Mouse (Mus musculus): ENCODE measurements around the gene Mical3. TPM values are rescaled to one million over a fixed set of nuclear protein-coding genes. Genes with fewer than 3 reads are reported as not detected.

The Mical3 gene
- polyA plus RNA-seq, 1 experiment from 2014 or later: 68.8 TPM

- Histone ChIP-seq H3K9ac (replicated peaks; ENCODE audit: low read depth, low read length) (peak overlapping the region; percentile 92), H3K4me1 (ENCODE audit: control insufficient read depth, insufficient read depth, low read length) (peaks cover 16% of the 10 kb centered on the region), H3K27ac (ENCODE audit: low read depth, low read length) (peak overlapping the region; percentile 92), H3K27me3 (ENCODE audit: control insufficient read depth, insufficient read depth, low read length) (no peaks in the 10 kb centered on the region), H3K4me3 (ENCODE audit: low read depth, low read length) (peak overlapping the region; percentile 91), H3K36me3 (ENCODE audit: control insufficient read depth, insufficient read depth, low read length) (no peaks in the 10 kb centered on the region), H3K9me3 (ENCODE audit: control insufficient read depth, low read length) (no peaks in the 10 kb centered on the region), H3K4me2 (ENCODE audit: low read depth, low read length) (peak overlapping the region; percentile 88)
- WGBS: under 1% methylated on average over 41 of the region's 52 CpGs
- ATAC-seq (ENCODE audit: low read depth): peak; percentile 41
These were observed 21.4 kb downstream of the Mical3 start for GRCm38 (mm10) chr6:121109181-121109981.

- ATAC-seq (ENCODE audit: low read depth): no peak
- Histone ChIP-seq H3K4me1 (ENCODE audit: control insufficient read depth, insufficient read depth, low read length) (peaks cover 16% of the 10 kb centered on the region), H3K9ac (replicated peaks; ENCODE audit: low read depth, low read length) (no peak overlapping the region), H3K4me3 (ENCODE audit: low read depth, low read length) (no peak overlapping the region; the same call in 1 of the 2 replicates), H3K36me3 (ENCODE audit: control insufficient read depth, insufficient read depth, low read length) (no peaks in the 10 kb centered on the region), H3K9me3 (ENCODE audit: control insufficient read depth, low read length) (no peaks in the 10 kb centered on the region), H3K27ac (ENCODE audit: low read depth, low read length) (no peak overlapping the region), H3K4me2 (ENCODE audit: low read depth, low read length) (peak overlapping the region; percentile 88; the same call in 1 of the 2 replicates), H3K27me3 (ENCODE audit: control insufficient read depth, insufficient read depth, low read length) (no peaks in the 10 kb centered on the region)
- WGBS: 66% methylated on average over 1 of the region's 1 CpGs
These were observed 22.7 kb downstream of the Mical3 start for GRCm38 (mm10) chr6:121108075-121108474.

- Histone ChIP-seq H3K27me3 (ENCODE audit: control insufficient read depth, insufficient read depth, low read length) (no peaks in the 10 kb centered on the region), H3K4me2 (ENCODE audit: low read depth, low read length) (no peak overlapping the region), H3K36me3 (ENCODE audit: control insufficient read depth, insufficient read depth, low read length) (no peaks in the 10 kb centered on the region), H3K27ac (ENCODE audit: low read depth, low read length) (no peak overlapping the region), H3K9ac (replicated peaks; ENCODE audit: low read depth, low read length) (no peak overlapping the region), H3K4me1 (ENCODE audit: control insufficient read depth, insufficient read depth, low read length) (peaks cover 16% of the 10 kb centered on the region), H3K4me3 (ENCODE audit: low read depth, low read length) (no peak overlapping the region), H3K9me3 (ENCODE audit: control insufficient read depth, low read length) (no peaks in the 10 kb centered on the region)
- ATAC-seq (ENCODE audit: low read depth): no peak
- WGBS: 92% methylated on average over 16 of the region's 16 CpGs
These were observed 23.9 kb downstream of the Mical3 start for GRCm38 (mm10) chr6:121106711-121107405.

- peaks cover 16% of the 10 kb centered on the region for H3K4me1 ChIP-seq (ENCODE audit: control insufficient read depth, insufficient read depth, low read length)
- ATAC-seq (ENCODE audit: low read depth): no peak
These were observed 25.1 kb downstream of the Mical3 start for GRCm38 (mm10) chr6:121105726-121106125.

GRCm38 (mm10) chr6:121103406-121104171 is 27.2 kb downstream of the Mical3 start:
- no peaks in the 10 kb centered on the region for H3K27me3 ChIP-seq (ENCODE audit: control insufficient read depth, insufficient read depth, low read length)
- H3K4me1 ChIP-seq (ENCODE audit: control insufficient read depth, insufficient read depth, low read length): peaks cover 14% of the 10 kb centered on the region
- H3K9ac ChIP-seq (replicated peaks; ENCODE audit: low read depth, low read length): no peak overlapping the region
- no peak overlapping the region for H3K4me3 ChIP-seq (ENCODE audit: low read depth, low read length)
- no peaks in the 10 kb centered on the region for H3K9me3 ChIP-seq (ENCODE audit: control insufficient read depth, low read length)
- no peak overlapping the region for H3K27ac ChIP-seq (ENCODE audit: low read depth, low read length)
- no peak overlapping the region for H3K4me2 ChIP-seq (ENCODE audit: low read depth, low read length)
- H3K36me3 ChIP-seq (ENCODE audit: control insufficient read depth, insufficient read depth, low read length): no peaks in the 10 kb centered on the region
- WGBS: 93% methylated on average over 14 of the region's 14 CpGs
- ATAC-seq (ENCODE audit: low read depth): no peak

More at GRCm38 (mm10) chr6:121105726-121106125, 25.1 kb downstream of the Mical3 start:
- Histone ChIP-seq H3K27ac (ENCODE audit: low read depth, low read length) (no peak overlapping the region), H3K9me3 (ENCODE audit: control insufficient read depth, low read length) (no peaks in the 10 kb centered on the region), H3K4me2 (ENCODE audit: low read depth, low read length) (no peak overlapping the region), H3K9ac (replicated peaks; ENCODE audit: low read depth, low read length) (no peak overlapping the region), H3K27me3 (ENCODE audit: control insufficient read depth, insufficient read depth, low read length) (no peaks in the 10 kb centered on the region), H3K4me3 (ENCODE audit: low read depth, low read length) (no peak overlapping the region), H3K36me3 (ENCODE audit: control insufficient read depth, insufficient read depth, low read length) (no peaks in the 10 kb centered on the region)
- WGBS: 57% methylated on average over 4 of the region's 4 CpGs

- H3K4me3 ChIP-seq (ENCODE audit: low read depth, low read length): no peak overlapping the region
- no peak for ATAC-seq (ENCODE audit: low read depth)
- H3K36me3 ChIP-seq (ENCODE audit: control insufficient read depth, insufficient read depth, low read length): no peaks in the 10 kb centered on the region
- no peak overlapping the region for H3K27ac ChIP-seq (ENCODE audit: low read depth, low read length)
- 92% methylated on average over 10 of the region's 10 CpGs for WGBS
- H3K27me3 ChIP-seq (ENCODE audit: control insufficient read depth, insufficient read depth, low read length): no peaks in the 10 kb centered on the region
- no peak overlapping the region for H3K9ac ChIP-seq (replicated peaks; ENCODE audit: low read depth, low read length)
- no peaks in the 10 kb centered on the region for H3K9me3 ChIP-seq (ENCODE audit: control insufficient read depth, low read length)
- H3K4me2 ChIP-seq (ENCODE audit: low read depth, low read length): no peak overlapping the region
- peaks cover 9% of the 10 kb centered on the region; the same call in 1 of the 2 replicates for H3K4me1 ChIP-seq (ENCODE audit: control insufficient read depth, insufficient read depth, low read length)
These were observed 27.9 kb downstream of the Mical3 start for GRCm38 (mm10) chr6:121102941-121103340.

- H3K9me3 ChIP-seq (ENCODE audit: control insufficient read depth, low read length): no peaks in the 10 kb centered on the region
- no peak overlapping the region for H3K4me3 ChIP-seq (ENCODE audit: low read depth, low read length)
- 85% methylated on average over 2 of the region's 2 CpGs for whole genome bisulfite sequencing
- no peaks in the 10 kb centered on the region for H3K27me3 ChIP-seq (ENCODE audit: control insufficient read depth, insufficient read depth, low read length)
- H3K4me1 ChIP-seq (ENCODE audit: control insufficient read depth, insufficient read depth, low read length): peaks cover 9% of the 10 kb centered on the region; the same call in 1 of the 2 replicates
- no peaks in the 10 kb centered on the region for H3K36me3 ChIP-seq (ENCODE audit: control insufficient read depth, insufficient read depth, low read length)
- no peak overlapping the region for H3K4me2 ChIP-seq (ENCODE audit: low read depth, low read length)
- ATAC-seq (ENCODE audit: low read depth): no peak
- H3K9ac ChIP-seq (replicated peaks; ENCODE audit: low read depth, low read length): no peak overlapping the region
- no peak overlapping the region for H3K27ac ChIP-seq (ENCODE audit: low read depth, low read length)
These were observed 28.7 kb downstream of the Mical3 start for GRCm38 (mm10) chr6:121102084-121102483.

- no peak for ATAC-seq (ENCODE audit: low read depth)
- peaks cover 9% of the 10 kb centered on the region; the same call in 1 of the 2 replicates for H3K4me1 ChIP-seq (ENCODE audit: control insufficient read depth, insufficient read depth, low read length)
- no peaks in the 10 kb centered on the region for H3K9me3 ChIP-seq (ENCODE audit: control insufficient read depth, low read length)
- no peak overlapping the region for H3K9ac ChIP-seq (replicated peaks; ENCODE audit: low read depth, low read length)
- 87% methylated on average over 5 of the region's 5 CpGs for WGBS
- H3K36me3 ChIP-seq (ENCODE audit: control insufficient read depth, insufficient read depth, low read length): no peaks in the 10 kb centered on the region
- H3K4me2 ChIP-seq (ENCODE audit: low read depth, low read length): no peak overlapping the region
- H3K4me3 ChIP-seq (ENCODE audit: low read depth, low read length): no peak overlapping the region
- H3K27ac ChIP-seq (ENCODE audit: low read depth, low read length): no peak overlapping the region
- H3K27me3 ChIP-seq (ENCODE audit: control insufficient read depth, insufficient read depth, low read length): no peaks in the 10 kb centered on the region
These were observed 29.6 kb downstream of the Mical3 start for GRCm38 (mm10) chr6:121101201-121101600.

All from neural tube, embryonic 14.5 days (tissue).